Mouse (Mus musculus) heart, postnatal 25 days (tissue): Measurements from ENCODE around the gene Car5a. TPM values are rescaled to one million over a fixed set of nuclear protein-coding genes. Genes with fewer than 3 reads are reported as not detected.

Experiments used
- DNase-seq: peaks from one replicate; pipeline ENCODE4 v3.0.0; 2022; ENCODE audit warnings: low spot score
- intact Hi-C: fragments of 180-260 bp; cut with DNase I; formaldehyde crosslinking; loops from one replicate; pipeline ENCODE4 v1.15.1; 2025
- total RNA-seq, 2 experiments: library from RNA; stranded (reverse); gene quantifications; 2 replicates each; pipeline ENCODE4 v1.2.3; 2021

Gene Car5a
- not detected for total RNA-seq

GRCm38 (mm10) chr8:121944831-121945230, at the start of gene Car5a:
Car5a (minus strand) TSS chr8:121944904.
- intact Hi-C loops: no loop called here
- no peak for DNase-seq

- intact Hi-C loops: no loop called here
- DNase-seq: no peak
Observed at GRCm38 (mm10) chr8:121992911-121993310, 48.2 kb upstream of the Car5a start.

GRCm38 (mm10) chr8:121991611-121992010, 46.9 kb upstream of the Car5a start:
- no peak for DNase-seq
- intact Hi-C loops: no loop called here

- intact Hi-C loops: no loop called here
- no peak for DNase-seq
Observed at GRCm38 (mm10) chr8:121990506-121991255, 46.0 kb upstream of the Car5a start.

GRCm38 (mm10) chr8:121987892-121988291, 43.2 kb upstream of the Car5a start:
- intact Hi-C loops: no loop called here
- no peak for DNase-seq

- no peak for DNase-seq
- intact Hi-C loops: no loop called here
Observed at GRCm38 (mm10) chr8:121985673-121986072, 41.0 kb upstream of the Car5a start.

GRCm38 (mm10) chr8:121981520-121981895, 36.8 kb upstream of the Car5a start:
- intact Hi-C loops: no loop called here
- no peak for DNase-seq

- no peak for DNase-seq
- intact Hi-C loops: no loop called here
Observed at GRCm38 (mm10) chr8:121980792-121981519, 36.3 kb upstream of the Car5a start.

GRCm38 (mm10) chr8:121978670-121979069, 34.0 kb upstream of the Car5a start:
- no peak for DNase-seq
- intact Hi-C loops: loop anchor here (1.0 to 10.0 kb wide), 4 partner anchors 160 to 356 kb away; no protein-coding TSS in a partner anchor

- DNase-seq: no peak
- intact Hi-C loops: loop anchor here (1.0 to 10.0 kb wide), 4 partner anchors 161 to 357 kb away; no protein-coding TSS in a partner anchor
Observed at GRCm38 (mm10) chr8:121977819-121978590, 33.3 kb upstream of the Car5a start.

- intact Hi-C loops: loop anchor here (10.0 kb wide), 1 partner anchor 361 kb away; no protein-coding TSS in a partner anchor
- no peak for DNase-seq
Observed at GRCm38 (mm10) chr8:121973906-121974305, 29.2 kb upstream of the Car5a start.

GRCm38 (mm10) chr8:121971488-121972058, 26.9 kb upstream of the Car5a start:
- intact Hi-C loops: loop anchor here (10.0 kb wide), 1 partner anchor 363 kb away; no protein-coding TSS in a partner anchor
- no peak for DNase-seq

- intact Hi-C loops: loop anchor here (10.0 kb wide), 1 partner anchor 365 kb away; no protein-coding TSS in a partner anchor
- DNase-seq: no peak
Observed at GRCm38 (mm10) chr8:121970225-121970624, 25.5 kb upstream of the Car5a start.

- DNase-seq: no peak
- intact Hi-C loops: no loop called here
Observed at GRCm38 (mm10) chr8:121968542-121968941, 23.8 kb upstream of the Car5a start.

GRCm38 (mm10) chr8:121967977-121968376, 23.3 kb upstream of the Car5a start:
- intact Hi-C loops: no loop called here
- DNase-seq: no peak

- DNase-seq: no peak
- intact Hi-C loops: no loop called here
Observed at GRCm38 (mm10) chr8:121966714-121967448, 22.2 kb upstream of the Car5a start.

- DNase-seq: no peak
- intact Hi-C loops: no loop called here
Observed at GRCm38 (mm10) chr8:121966110-121966509, 21.4 kb upstream of the Car5a start.

- intact Hi-C loops: no loop called here
- peak; percentile 25 for DNase-seq
Observed at GRCm38 (mm10) chr8:121964716-121965512, 20.2 kb upstream of the Car5a start.
